Mouse (Mus musculus) thymus, adult 2 months (tissue): ENCODE measurements at regions not wholly inside any gene's neighbourhood (a gene's known extent, or its start where the extent isn't known, plus 50 kb on each side); places are given as distances from the start of the nearest gene placed in this dataset.

Source experiments
- CTCF ChIP-seq: fragments of 200-500 bp; IDR thresholded peaks from 2 replicates; pipeline ENCODE4 v1.5.1; 2012; ENCODE audit warnings: mild to moderate bottlenecking, control low read depth, low read length, moderate library complexity, borderline replicate concordance; ENCODE audit not compliant: control insufficient read depth, poor library complexity, insufficient read depth; ENCODE audit errors: extremely low read depth
- POLR2A ChIP-seq: fragments of 200-500 bp; IDR thresholded peaks from 2 replicates; pipeline ENCODE4 v1.6.1; 2012; ENCODE audit warnings: mild to moderate bottlenecking, low read length, control low read depth, moderate library complexity; ENCODE audit not compliant: control insufficient read depth, poor library complexity, insufficient read depth; ENCODE audit errors: extremely low read depth

- TF ChIP-seq CTCF (no peak), POLR2A (no peak)
These were observed 60.6 kb upstream of the Ssx2ip start for GRCm38 (mm10) chr3:146343649-146344401.
